Mouse (Mus musculus) liver, embryonic 14.5 days (tissue): ENCODE measurements at regions not wholly inside any gene's neighbourhood (a gene's known extent, or its start where the extent isn't known, plus 50 kb on each side); places are given as distances from the start of the nearest gene placed in this dataset.

Source experiments
- ATAC-seq: fragments of 200-750 bp; cut with Nextera tagmentation; 2 replicates; pipeline ENCODE4 v1.8.0; 2017; ENCODE audit warnings: moderate number of reproducible peaks, mild to moderate bottlenecking, moderate library complexity; ENCODE audit not compliant: insufficient read depth
- DNase-seq, 3 experiments: peaks; one replicate each; pipeline ENCODE4 v3.0.0-alpha.2; 2012 to 2013; ENCODE audit warnings: low read depth in 3 of 3, low spot score in 3 of 3
- H3K27ac ChIP-seq: fragments of 300-500 bp; sonication (generic); 2 replicates; pipeline ENCODE4 v1.5.1; 2014; ENCODE audit warnings: moderate library complexity, mild to moderate bottlenecking, control low read depth, inconsistent platforms
- H3K27me3 ChIP-seq: fragments of 300-500 bp; sonication (generic); 2 replicates; pipeline ENCODE4 v1.6.1; 2014; ENCODE audit warnings: mild to moderate bottlenecking, low read length, moderate library complexity; ENCODE audit not compliant: control insufficient read depth, insufficient read depth
- H3K36me3 ChIP-seq: fragments of 300-500 bp; sonication (generic); replicated peaks from 2 replicates; pipeline ENCODE4 v1.6.1; 2014; ENCODE audit warnings: low read depth; ENCODE audit not compliant: control insufficient read depth, insufficient read depth
- H3K4me1 ChIP-seq, 2 experiments: fragments of 200-500 bp in 1 of 2; fragments of 300-500 bp in 1 of 2; sonication (generic) in 1 of 2; replicated peaks; 2 replicates each; pipeline ENCODE4 v1.6.1; 2012 to 2014; ENCODE audit warnings: antibody characterized with exemption in 1 of 2, inconsistent platforms in 1 of 2, low read length in 1 of 2; ENCODE audit not compliant: control insufficient read depth in 2 of 2, insufficient read depth in 2 of 2
- H3K4me2 ChIP-seq: fragments of 300-500 bp; sonication (generic); 2 replicates; pipeline ENCODE4 v1.6.1; 2014; ENCODE audit warnings: low read depth, mild to moderate bottlenecking, control low read depth, moderate library complexity
- H3K4me3 ChIP-seq, 2 experiments: fragments of 200-500 bp in 1 of 2; fragments of 300-500 bp in 1 of 2; sonication (generic) in 1 of 2; 2 replicates each; pipeline ENCODE4 v1.5.1; 2012 to 2014; ENCODE audit warnings: low read depth in 2 of 2, low read length in 2 of 2, mild to moderate bottlenecking in 2 of 2, control low read depth in 1 of 2, inconsistent platforms in 1 of 2, moderate library complexity in 1 of 2; ENCODE audit not compliant: insufficient read depth in 1 of 2
- H3K9ac ChIP-seq: fragments of 300-500 bp; sonication (generic); replicated peaks from 2 replicates; pipeline ENCODE4 v1.6.1; 2014; ENCODE audit warnings: mild to moderate bottlenecking, control low read depth, moderate library complexity
- H3K9me3 ChIP-seq: fragments of 300-500 bp; sonication (generic); 2 replicates; pipeline ENCODE4 v1.6.1; 2016; ENCODE audit warnings: low read length, mixed read lengths; ENCODE audit not compliant: control insufficient read depth
- CTCF ChIP-seq: IDR thresholded peaks from 2 replicates; pipeline ENCODE4 v1.5.1; 2016; ENCODE audit warnings: antibody characterized with exemption, low read depth, control low read depth
- EP300 ChIP-seq: IDR thresholded peaks from 2 replicates; pipeline ENCODE4 v1.6.1; 2016; ENCODE audit warnings: antibody characterized with exemption, low read depth
- WGBS: fragments of 180-500 bp; shearing (Covaris S2); extraction: QIAGEN DNeasy Blood & Tissue Kit; methylation state at CpG from one replicate; pipeline ENCODE4 v1.1.7; 2014; ENCODE audit not compliant: insufficient replicate concordance; 5-methylcytosine and 5-hydroxymethylcytosine counted together

- Histone ChIP-seq H3K4me3 (no peak overlapping the region), H3K9ac (no peak overlapping the region), H3K36me3 (no peaks in the 10 kb centered on the region), H3K9me3 (no peaks in the 10 kb centered on the region), H3K4me2 (no peak overlapping the region), H3K4me1 (no peaks in the 10 kb centered on the region; a peak in 1 of 4 replicates), H3K27me3 (no peaks in the 10 kb centered on the region), H3K27ac (no peak overlapping the region)
- WGBS, result 52% methylated on average over 2 of the region's 2 CpGs
- ATAC-seq, result no peak
- TF ChIP-seq CTCF (no peak), EP300 (no peak)
- DNase-seq, result no peak
Measured at GRCm38 (mm10) chr16:50032798-50033197, 232.5 kb downstream of the Cd47 start.

DNA sequence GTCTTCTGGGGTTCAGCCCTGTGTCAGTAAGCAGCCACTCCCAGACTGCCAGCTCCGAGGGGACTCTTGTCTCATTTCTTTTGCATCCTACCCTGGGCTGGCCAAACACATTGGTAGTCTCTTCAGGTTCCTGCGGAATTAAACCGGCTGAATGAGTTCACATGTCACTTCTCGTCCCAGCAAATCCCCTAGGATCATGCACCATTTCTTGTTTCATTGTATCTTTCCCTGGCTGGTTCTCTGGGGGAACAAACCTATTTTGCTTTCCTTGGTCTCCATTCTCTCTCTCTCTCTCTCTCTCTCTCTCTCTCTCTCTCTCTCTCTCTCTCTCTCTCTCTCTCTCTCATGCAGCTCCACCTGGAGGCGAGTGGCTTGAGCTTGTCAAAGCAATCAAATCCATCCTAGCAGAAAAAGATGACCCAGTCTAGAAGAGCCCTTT is 236.0 kb downstream of the Cd47 start:
- no peaks in the 10 kb centered on the region; a peak in 1 of 4 replicates for H3K4me1 ChIP-seq
- no peak overlapping the region for H3K4me2 ChIP-seq
- H3K36me3 ChIP-seq, result no peaks in the 10 kb centered on the region
- ATAC-seq, result no peak
- TF ChIP-seq CTCF (no peak), EP300 (no peak)
- no peak overlapping the region for H3K4me3 ChIP-seq
- H3K27ac ChIP-seq, result no peak overlapping the region
- no peak for DNase-seq
- no peak overlapping the region for H3K9ac ChIP-seq
- 48% methylated on average over 5 of the region's 5 CpGs for WGBS
- H3K27me3 ChIP-seq, result no peaks in the 10 kb centered on the region
- no peaks in the 10 kb centered on the region for H3K9me3 ChIP-seq

DNA sequence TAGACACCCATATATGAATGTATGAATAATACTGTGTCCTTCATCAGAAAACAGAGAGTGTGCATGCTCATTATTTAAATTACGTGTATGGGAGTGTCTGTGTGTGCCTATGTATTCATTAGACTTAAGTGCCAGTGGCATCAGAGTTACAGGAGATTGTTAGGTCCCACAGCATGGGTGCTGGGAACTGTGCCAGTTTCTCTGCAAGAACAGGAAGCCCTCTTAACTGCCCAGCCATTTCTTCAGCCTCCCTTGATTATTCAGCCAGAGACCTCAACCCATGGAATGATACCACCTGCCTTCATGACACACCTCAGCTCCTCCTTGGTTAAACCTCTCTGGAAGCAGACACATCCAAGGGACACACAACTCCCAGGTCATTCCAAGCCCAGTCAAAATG is 243.8 kb downstream of the Cd47 start:
- H3K4me2 ChIP-seq, result no peak overlapping the region
- ATAC-seq, result no peak
- TF ChIP-seq CTCF (no peak), EP300 (no peak)
- DNase-seq, result no peak
- H3K27me3 ChIP-seq, result no peaks in the 10 kb centered on the region
- WGBS, result 52% methylated on average over 1 of the region's 1 CpGs
- H3K4me1 ChIP-seq, result no peaks in the 10 kb centered on the region; a peak in 1 of 4 replicates
- H3K9ac ChIP-seq, result no peak overlapping the region
- H3K4me3 ChIP-seq, result no peak overlapping the region
- H3K9me3 ChIP-seq, result no peaks in the 10 kb centered on the region
- H3K36me3 ChIP-seq, result no peaks in the 10 kb centered on the region
- H3K27ac ChIP-seq, result no peak overlapping the region

- Histone ChIP-seq H3K4me1 (no peaks in the 10 kb centered on the region; a peak in 1 of 4 replicates), H3K9ac (no peak overlapping the region), H3K36me3 (no peaks in the 10 kb centered on the region), H3K27me3 (no peaks in the 10 kb centered on the region), H3K9me3 (no peaks in the 10 kb centered on the region), H3K4me3 (peak overlapping the region; percentile 41 to 55), H3K4me2 (peak overlapping the region; percentile 71), H3K27ac (no peak overlapping the region)
- peak; percentile 10 to 37 (median 26) for DNase-seq
- TF ChIP-seq EP300, result no peak
- peak; percentile 88 for TF ChIP-seq CTCF
- 6% methylated on average over 32 of the region's 32 CpGs for WGBS
- ATAC-seq, result peak; percentile 65; the same call in 1 of the 2 replicates
Measured at GRCm38 (mm10) chr16:50045552-50046547, 245.5 kb downstream of the Cd47 start.

DNA sequence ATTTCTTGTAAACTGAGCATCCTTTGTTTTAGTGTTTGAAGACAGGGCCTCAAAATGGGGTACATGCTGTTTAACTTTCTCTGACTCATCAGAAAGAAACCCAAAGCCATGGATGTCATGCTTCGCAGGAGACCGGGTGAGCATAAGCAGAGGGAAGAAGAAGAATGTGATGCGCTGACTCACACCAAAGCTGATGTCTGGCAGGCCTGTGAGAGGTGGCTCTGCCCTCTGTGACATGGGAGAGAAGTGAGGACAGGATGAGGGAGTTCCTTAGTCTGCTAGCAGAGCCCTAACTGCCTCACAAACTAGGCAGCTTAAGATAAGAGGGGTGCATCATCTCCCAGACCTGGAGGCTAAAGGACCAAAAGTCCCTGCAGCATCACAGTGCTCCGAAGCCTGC is 263.2 kb downstream of the Cd47 start:
- ATAC-seq (no peak), DNase-seq (no peak)
- Histone ChIP-seq H3K4me1 (no peaks in the 10 kb centered on the region; a peak in 1 of 4 replicates), H3K27me3 (no peaks in the 10 kb centered on the region), H3K4me2 (no peak overlapping the region), H3K27ac (no peak overlapping the region), H3K4me3 (no peak overlapping the region), H3K9ac (no peak overlapping the region), H3K36me3 (no peaks in the 10 kb centered on the region), H3K9me3 (no peaks in the 10 kb centered on the region)
- TF ChIP-seq EP300 (no peak), CTCF (no peak)
- WGBS, result 57% methylated on average over 4 of the region's 4 CpGs
